Mouse (Mus musculus) limb, embryonic 10.5 days (tissue): ENCODE data around the gene Ebf3. TPM values are rescaled to one million over a fixed set of nuclear protein-coding genes. Genes with fewer than 3 reads are reported as not detected.

Experiments
- DNase-seq: peaks from one replicate; pipeline ENCODE4 v3.0.0-alpha.2; 2017; ENCODE audit warnings: low spot score
- H3K27ac ChIP-seq: fragments of 300-500 bp; sonication (generic); 2 replicates; pipeline ENCODE4 v1.5.1; 2016; ENCODE audit warnings: mild to moderate bottlenecking
- H3K27me3 ChIP-seq: fragments of 300-500 bp; sonication (generic); 2 replicates; pipeline ENCODE4 v1.6.1; 2016; ENCODE audit warnings: low read depth, mild to moderate bottlenecking; ENCODE audit not compliant: poor library complexity, severe bottlenecking
- H3K36me3 ChIP-seq: fragments of 300-500 bp; sonication (generic); 2 replicates; pipeline ENCODE4 v1.6.1; 2016; ENCODE audit warnings: mild to moderate bottlenecking, moderate library complexity
- H3K4me1 ChIP-seq: fragments of 300-500 bp; sonication (generic); 2 replicates; pipeline ENCODE4 v1.6.1; 2016
- H3K4me3 ChIP-seq: fragments of 300-500 bp; sonication (generic); 2 replicates; pipeline ENCODE4 v1.5.1; 2016; ENCODE audit warnings: mild to moderate bottlenecking, moderate library complexity
- H3K9me3 ChIP-seq: fragments of 300-500 bp; sonication (generic); replicated peaks from 2 replicates; pipeline ENCODE4 v1.6.1; 2016; ENCODE audit warnings: mild to moderate bottlenecking
- WGBS: fragments of 180-500 bp; shearing (Covaris S2); methylation state at CpG from one replicate; pipeline ENCODE4 v1.1.7; 2016; 5-methylcytosine and 5-hydroxymethylcytosine counted together
- polyA plus RNA-seq: library from polyadenylated mRNA; unstranded; fragments of >200 nt; fragmentation: Nextera tagmentation; extraction: Ambion mirVana; gene quantifications from 2 replicates; pipeline ENCODE4 v1.2.1, GENCODE M21; 2016

Ebf3 gene
- polyA plus RNA-seq, 1 experiment from 2014 or later = 6.3 TPM

DNA sequence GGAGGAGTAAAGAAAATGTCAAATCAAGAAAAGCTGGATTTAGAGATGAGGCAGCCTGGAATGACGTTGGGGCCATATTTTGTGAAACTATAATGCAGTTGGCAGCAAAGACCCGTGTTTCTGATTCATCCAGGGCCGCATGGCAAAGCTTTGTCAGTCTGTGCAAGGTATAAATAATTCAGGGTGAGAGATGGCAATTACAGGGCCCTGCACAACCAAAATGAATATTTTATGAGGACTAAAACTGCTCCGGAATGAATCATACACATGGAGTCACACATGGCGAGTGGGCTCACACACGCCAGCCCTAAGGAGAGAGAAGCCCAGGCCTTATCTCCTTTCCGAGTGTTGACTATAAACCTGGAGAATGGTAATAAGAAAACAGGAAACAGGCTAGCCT is 69.4 kb downstream of the Ebf3 start:
- Histone ChIP-seq H3K36me3 (no peaks in the 10 kb centered on the region), H3K9me3 (no peaks in the 10 kb centered on the region), H3K4me3 (no peak overlapping the region), H3K27me3 (peaks cover 69% of the 10 kb centered on the region), H3K4me1 (peaks cover 93% of the 10 kb centered on the region), H3K27ac (no peak overlapping the region)
- no peak for DNase-seq
- 81% methylated on average over 7 of the region's 7 CpGs for WGBS

DNA sequence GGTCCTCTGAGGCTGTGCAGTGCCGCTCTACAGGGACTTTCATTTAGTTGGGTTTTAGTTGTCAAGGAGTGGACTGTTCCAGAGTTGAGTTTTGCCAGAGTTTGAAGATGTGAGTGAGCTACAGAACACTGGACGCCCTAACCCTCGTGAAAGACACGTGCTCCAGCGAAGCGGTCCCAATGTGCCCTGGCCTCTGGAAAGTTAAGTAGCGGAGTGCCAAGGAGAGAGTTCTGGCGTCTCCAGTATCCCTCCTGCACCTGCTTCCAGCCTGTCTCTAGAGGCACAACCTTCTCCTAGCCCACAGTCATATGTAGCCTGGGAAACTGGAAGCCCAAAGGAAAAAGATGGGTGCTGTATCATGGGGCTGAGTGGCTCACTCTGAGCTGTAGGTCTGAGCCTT is 73.8 kb downstream of the Ebf3 start:
- Histone ChIP-seq H3K27ac (peak overlapping the region; percentile 19; the same call in 1 of the 2 replicates), H3K9me3 (no peaks in the 10 kb centered on the region), H3K4me1 (peaks cover 91% of the 10 kb centered on the region), H3K4me3 (no peak overlapping the region), H3K27me3 (peaks cover 76% of the 10 kb centered on the region), H3K36me3 (peaks cover 6% of the 10 kb centered on the region)
- no peak for DNase-seq
- 86% methylated on average over 8 of the region's 8 CpGs for WGBS

DNA sequence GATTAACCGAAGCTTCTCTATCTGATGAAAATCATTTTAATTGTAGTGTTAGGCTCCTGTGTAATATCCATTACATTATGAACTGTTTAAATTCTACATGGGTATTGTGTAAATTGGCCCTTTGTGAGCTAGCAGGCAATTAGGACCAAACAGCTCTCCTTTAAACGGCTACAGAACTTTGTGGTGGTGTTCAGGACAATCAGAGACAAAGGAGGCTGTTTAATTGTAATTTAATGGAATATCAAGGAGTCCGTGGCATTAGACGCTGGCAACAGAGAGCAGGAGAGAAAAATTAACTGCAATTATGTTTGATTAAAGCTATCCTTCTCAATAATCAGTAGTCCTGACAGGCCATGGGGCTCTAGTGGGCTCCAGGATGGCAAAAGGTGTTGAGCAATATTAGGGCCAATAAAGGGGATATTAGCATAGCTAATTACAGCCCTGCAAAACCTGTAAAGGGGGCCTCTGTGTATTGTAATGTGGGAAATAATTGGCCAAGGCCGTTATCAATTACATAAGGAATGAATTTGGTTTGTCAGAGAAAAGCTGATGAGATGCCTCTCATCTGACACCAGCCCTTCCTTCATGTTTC is 74.6 kb downstream of the Ebf3 start:
- Histone ChIP-seq H3K9me3 (no peaks in the 10 kb centered on the region), H3K4me1 (peaks cover 82% of the 10 kb centered on the region), H3K27ac (no peak overlapping the region), H3K4me3 (no peak overlapping the region), H3K27me3 (peaks cover 75% of the 10 kb centered on the region), H3K36me3 (peaks cover 15% of the 10 kb centered on the region)
- WGBS = 50% methylated on average over 5 of the region's 5 CpGs
- DNase-seq = no peak

DNA sequence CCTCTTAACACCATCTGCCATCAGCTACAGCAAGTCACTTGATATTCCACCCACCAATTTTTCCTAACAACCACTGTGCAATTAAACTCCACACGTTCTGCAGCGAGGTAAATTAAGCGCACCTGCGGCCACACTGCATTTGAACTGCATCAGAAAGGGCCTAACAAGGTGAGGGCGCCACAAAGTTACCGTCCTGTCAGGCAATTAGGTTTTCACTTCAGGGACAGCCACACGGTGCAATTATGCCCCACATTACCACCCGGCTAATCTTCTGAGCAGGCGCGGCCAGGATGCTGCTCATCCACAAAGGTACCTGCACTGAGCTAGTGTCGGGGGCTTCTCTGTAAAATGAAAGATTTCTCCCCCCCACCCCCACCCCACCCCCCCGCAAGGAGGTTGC is 76.8 kb downstream of the Ebf3 start:
- H3K9me3 ChIP-seq = no peaks in the 10 kb centered on the region
- peaks cover 64% of the 10 kb centered on the region for H3K27me3 ChIP-seq
- peaks cover 61% of the 10 kb centered on the region for H3K4me1 ChIP-seq
- H3K27ac ChIP-seq = no peak overlapping the region
- WGBS = 54% methylated on average over 12 of the region's 12 CpGs
- H3K4me3 ChIP-seq = no peak overlapping the region
- H3K36me3 ChIP-seq = peaks cover 27% of the 10 kb centered on the region
- DNase-seq = no peak

DNA sequence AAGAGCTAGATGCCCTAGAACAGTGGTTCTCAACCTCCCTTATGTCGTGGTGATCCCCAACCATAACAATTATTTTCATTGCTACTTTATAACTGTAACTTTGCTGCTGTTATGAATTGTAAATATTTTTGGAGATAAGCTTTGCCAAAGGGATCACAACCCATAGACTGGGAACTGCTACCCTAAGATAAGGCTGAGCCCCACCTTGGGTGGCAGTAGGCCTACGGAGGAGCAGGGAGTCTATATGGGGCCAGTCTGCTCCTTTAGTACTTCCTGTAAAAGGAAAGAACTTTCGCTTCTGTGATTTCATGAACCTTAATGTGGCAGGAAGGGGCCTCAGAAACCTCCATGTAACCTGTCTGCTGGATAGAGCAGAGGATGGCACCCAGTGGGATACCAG is 90.4 kb downstream of the Ebf3 start:
- Histone ChIP-seq H3K4me3 (no peak overlapping the region), H3K4me1 (peaks cover 88% of the 10 kb centered on the region), H3K27ac (no peak overlapping the region), H3K27me3 (peaks cover 27% of the 10 kb centered on the region), H3K36me3 (peaks cover 44% of the 10 kb centered on the region), H3K9me3 (no peaks in the 10 kb centered on the region)
- 86% methylated on average over 3 of the region's 3 CpGs for WGBS
- DNase-seq = no peak

DNA sequence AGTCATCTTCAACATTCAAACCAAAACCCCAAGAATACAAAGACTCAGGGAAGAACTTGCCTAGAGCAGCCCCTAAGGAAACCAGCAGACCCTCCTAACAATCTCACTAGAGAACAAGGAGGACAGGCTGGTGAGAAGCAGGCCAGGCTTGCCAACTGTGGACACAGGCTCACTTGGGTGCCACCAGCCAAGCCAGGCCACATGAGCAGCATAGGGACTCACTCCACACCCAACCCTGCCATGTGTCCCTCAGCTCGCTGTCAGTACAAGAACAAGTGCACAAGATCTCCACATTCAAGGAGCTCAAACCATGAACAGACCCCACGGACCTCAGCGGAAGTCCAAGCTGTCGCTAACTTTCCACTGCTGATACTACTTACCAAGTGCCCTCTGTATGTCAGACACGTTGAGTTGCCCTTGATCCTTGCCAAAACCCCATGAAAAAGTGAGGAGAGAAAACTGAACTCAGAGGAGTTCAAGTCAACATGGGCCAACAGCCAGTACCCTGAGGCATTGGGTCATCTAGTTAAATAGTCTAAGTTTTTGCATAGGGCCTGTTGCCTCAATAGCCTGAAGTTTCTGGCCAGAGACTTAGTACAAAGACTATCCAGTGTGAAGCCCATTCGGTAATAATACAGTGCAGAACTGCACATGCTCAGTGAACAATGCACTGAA is 91.3 kb downstream of the Ebf3 start:
- H3K27ac ChIP-seq = peak overlapping the region; percentile 12; the same call in 1 of the 2 replicates
- 91% methylated on average over 6 of the region's 6 CpGs for WGBS
- peaks cover 79% of the 10 kb centered on the region for H3K4me1 ChIP-seq
- DNase-seq = no peak
- peaks cover 30% of the 10 kb centered on the region for H3K27me3 ChIP-seq
- H3K9me3 ChIP-seq = no peaks in the 10 kb centered on the region
- no peak overlapping the region for H3K4me3 ChIP-seq
- H3K36me3 ChIP-seq = peaks cover 46% of the 10 kb centered on the region

DNA sequence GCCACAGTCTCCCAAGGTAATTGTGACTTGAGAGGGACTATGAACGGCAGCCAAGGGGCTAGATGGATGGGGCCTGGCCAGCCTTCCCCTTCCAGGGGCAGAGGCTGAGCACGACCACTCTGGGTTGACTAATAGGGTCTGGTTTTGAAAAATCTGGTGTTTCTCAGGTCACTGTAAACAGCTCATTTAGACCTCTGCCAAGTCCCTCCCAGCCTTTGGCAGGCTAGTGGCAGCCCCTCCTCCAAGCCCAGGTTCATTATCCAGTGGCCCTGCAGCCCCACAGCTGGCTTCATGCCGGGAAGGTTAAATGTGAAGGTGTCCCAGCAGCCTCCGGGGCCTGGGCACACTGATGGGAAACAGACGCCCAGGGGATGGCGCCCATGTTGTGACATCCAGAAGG is 92.6 kb downstream of the Ebf3 start:
- DNase-seq = peak; percentile 90

DNA sequence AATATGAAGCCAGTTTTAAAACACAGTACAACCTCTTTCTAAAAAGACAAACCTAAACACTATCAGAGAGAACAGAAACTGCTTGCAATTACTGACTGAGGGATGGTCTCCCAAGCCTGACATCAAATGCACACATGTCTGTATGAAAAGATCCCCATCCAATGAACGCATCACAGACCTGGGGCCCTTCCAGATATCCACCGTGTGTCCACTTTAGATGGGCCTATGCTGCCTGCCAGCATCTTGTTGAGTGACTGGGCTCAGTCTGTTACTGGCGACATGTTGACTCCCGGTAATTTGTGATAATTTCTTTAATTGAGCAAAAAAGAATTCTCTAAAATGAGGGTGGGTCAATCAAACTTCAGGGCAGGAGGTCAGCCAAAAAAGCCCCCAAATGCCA is 93.8 kb downstream of the Ebf3 start:
- H3K4me3 ChIP-seq = no peak overlapping the region
- H3K36me3 ChIP-seq = peaks cover 52% of the 10 kb centered on the region
- no peaks in the 10 kb centered on the region for H3K9me3 ChIP-seq
- H3K27me3 ChIP-seq = peaks cover 51% of the 10 kb centered on the region
- H3K27ac ChIP-seq = no peak overlapping the region
- WGBS = 82% methylated on average over 4 of the region's 4 CpGs
- peaks cover 59% of the 10 kb centered on the region for H3K4me1 ChIP-seq
- no peak for DNase-seq

More for the DNA sequence above, 92.6 kb downstream of the Ebf3 start:
- Histone ChIP-seq H3K9me3 (no peaks in the 10 kb centered on the region), H3K4me1 (peaks cover 70% of the 10 kb centered on the region), H3K27me3 (peaks cover 43% of the 10 kb centered on the region), H3K36me3 (peaks cover 47% of the 10 kb centered on the region), H3K4me3 (no peak overlapping the region), H3K27ac (peak overlapping the region; percentile 47)
- 10% methylated on average over 6 of the region's 6 CpGs for WGBS

DNA sequence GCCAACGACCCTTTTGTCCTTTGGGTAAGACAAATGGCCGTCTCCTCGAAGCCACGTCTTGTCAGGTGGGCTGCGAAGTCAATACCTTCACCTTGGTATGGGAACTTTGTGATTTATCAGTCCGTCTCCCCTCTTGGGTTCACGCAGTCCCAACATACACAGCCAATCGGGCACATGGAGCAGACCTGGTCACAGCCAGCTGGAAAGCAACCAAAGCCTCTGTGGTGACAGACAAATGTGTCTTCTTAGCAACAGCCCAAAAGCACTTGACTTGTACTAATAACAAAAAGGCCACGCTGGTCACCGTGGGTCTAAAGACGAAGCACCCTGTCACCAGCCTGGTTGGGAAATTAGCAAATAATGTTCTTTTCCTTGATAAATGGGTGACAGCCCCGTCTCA is 95.5 kb downstream of the Ebf3 start:
- Histone ChIP-seq H3K4me3 (no peak overlapping the region), H3K36me3 (peaks cover 47% of the 10 kb centered on the region), H3K9me3 (no peaks in the 10 kb centered on the region), H3K27me3 (peaks cover 55% of the 10 kb centered on the region), H3K27ac (no peak overlapping the region), H3K4me1 (peaks cover 41% of the 10 kb centered on the region)
- 80% methylated on average over 12 of the region's 12 CpGs for WGBS
- no peak for DNase-seq

DNA sequence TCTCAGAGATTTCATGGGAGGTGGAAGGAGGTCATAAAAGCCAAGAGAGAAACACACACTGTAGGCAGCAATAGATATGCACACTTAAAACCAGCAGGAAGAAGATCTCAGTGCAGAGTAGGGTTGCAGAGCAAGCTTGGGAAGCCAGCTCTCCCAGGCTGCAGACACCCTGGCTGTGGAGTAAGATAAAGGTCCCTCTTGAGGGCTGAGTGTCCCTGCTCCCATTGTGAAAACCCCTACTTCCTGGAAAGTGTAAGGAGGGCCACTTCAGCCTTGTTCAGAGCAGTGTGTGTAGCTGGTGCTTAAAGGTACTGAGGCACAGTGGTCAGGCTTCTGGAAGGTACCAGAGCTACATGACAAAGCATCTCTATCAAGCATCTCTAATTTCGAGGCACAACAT is 100.8 kb downstream of the Ebf3 start:
- Histone ChIP-seq H3K27me3 (peaks cover 63% of the 10 kb centered on the region), H3K4me1 (peaks cover 38% of the 10 kb centered on the region), H3K36me3 (peaks cover 37% of the 10 kb centered on the region), H3K9me3 (no peaks in the 10 kb centered on the region), H3K4me3 (no peak overlapping the region), H3K27ac (no peak overlapping the region)
- DNase-seq = no peak
- WGBS = 84% methylated on average over 1 of the region's 1 CpGs

DNA sequence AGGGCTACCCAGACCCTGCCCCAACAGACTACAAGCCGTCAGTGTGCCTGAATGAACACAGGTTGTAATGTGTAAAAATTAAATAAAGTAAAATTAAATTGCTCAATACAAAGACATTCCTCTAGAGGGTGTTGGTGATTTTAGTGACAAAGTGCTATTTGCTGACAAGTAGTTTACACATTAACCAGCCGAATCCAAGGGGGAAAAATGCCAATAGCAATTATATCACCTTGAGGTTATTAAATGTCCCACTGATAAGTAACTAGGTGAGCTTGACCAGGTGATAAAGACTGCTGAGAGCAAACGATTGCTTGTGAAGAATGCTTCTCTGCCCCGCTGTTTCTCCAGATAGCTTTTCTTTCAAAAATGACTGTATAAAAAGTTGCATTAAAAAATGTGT is 102.9 kb downstream of the Ebf3 start:
- Histone ChIP-seq H3K4me1 (peaks cover 59% of the 10 kb centered on the region), H3K4me3 (no peak overlapping the region), H3K9me3 (no peaks in the 10 kb centered on the region), H3K36me3 (peaks cover 20% of the 10 kb centered on the region; the same call in 1 of the 2 replicates), H3K27ac (no peak overlapping the region), H3K27me3 (peaks cover 44% of the 10 kb centered on the region)
- WGBS = 44% methylated on average over 4 of the region's 4 CpGs
- no peak for DNase-seq

DNA sequence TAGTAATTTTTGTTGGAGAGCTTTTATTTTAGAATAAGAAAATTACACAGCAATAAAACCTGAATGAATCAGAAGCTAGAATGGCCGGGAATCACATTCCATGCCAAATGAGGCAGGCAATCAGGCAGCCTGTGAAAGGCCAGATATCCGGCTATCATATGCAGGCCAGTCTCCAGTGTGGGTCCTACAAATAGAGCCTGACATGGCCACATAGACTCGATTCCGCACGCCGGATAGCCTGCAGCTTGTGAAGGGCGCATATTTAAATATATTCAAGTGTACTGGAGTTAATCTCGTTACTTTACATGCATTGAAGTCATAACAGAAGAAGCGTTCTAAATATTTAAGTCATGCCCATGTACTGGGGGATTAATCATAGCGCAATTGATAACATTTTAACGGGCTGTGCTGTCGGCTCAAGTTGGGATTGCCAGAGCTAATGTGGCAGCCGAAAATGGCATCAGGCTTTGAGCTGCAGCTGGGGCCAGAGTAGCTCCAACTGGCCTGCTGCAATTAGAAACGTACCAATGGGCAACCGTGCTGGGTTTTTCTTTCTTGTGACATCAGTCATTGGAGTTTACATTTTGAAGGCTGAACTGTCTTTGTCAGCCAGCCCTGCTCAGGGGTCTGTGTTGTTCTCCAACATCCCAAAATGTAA is 104.4 kb downstream of the Ebf3 start:
- Histone ChIP-seq H3K27ac (no peak overlapping the region), H3K4me3 (no peak overlapping the region), H3K4me1 (peaks cover 64% of the 10 kb centered on the region), H3K9me3 (no peaks in the 10 kb centered on the region), H3K36me3 (peaks cover 18% of the 10 kb centered on the region; the same call in 1 of the 2 replicates), H3K27me3 (peaks cover 50% of the 10 kb centered on the region)
- 78% methylated on average over 15 of the region's 15 CpGs for WGBS
- DNase-seq = peak; percentile 32

DNA sequence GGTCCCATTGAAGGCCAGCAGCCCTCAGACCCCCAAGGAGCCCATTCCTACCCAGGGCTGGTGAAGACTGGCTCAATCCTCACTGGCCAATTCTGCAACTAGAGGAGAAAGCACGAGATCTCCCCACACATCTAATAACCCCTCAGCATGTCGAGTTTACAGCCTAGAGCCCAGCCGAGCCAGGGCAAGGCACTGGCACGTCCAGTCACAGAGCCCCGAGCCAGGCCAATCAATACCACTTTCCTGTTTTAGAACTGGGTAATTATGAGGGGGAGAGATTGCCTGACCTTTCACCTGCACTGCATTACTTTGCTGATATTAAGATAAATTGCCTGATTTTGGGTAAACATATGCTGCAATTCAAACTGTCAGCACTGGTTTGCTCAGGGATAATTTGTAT is 105.7 kb downstream of the Ebf3 start:
- Histone ChIP-seq H3K4me1 (peaks cover 66% of the 10 kb centered on the region), H3K27me3 (peaks cover 50% of the 10 kb centered on the region), H3K36me3 (peaks cover 18% of the 10 kb centered on the region), H3K9me3 (no peaks in the 10 kb centered on the region), H3K4me3 (no peak overlapping the region), H3K27ac (no peak overlapping the region)
- 10% methylated on average over 5 of the region's 5 CpGs for WGBS
- peak; percentile 57 for DNase-seq
